Mouse (Mus musculus): ENCODE results near the gene Gnmt. TPM values are rescaled to one million over a fixed set of nuclear protein-coding genes. Genes with fewer than 3 reads are reported as not detected.

The Gnmt gene
- polyA plus RNA-seq, 1 experiment from 2014 or later: 0.37 TPM

DNA sequence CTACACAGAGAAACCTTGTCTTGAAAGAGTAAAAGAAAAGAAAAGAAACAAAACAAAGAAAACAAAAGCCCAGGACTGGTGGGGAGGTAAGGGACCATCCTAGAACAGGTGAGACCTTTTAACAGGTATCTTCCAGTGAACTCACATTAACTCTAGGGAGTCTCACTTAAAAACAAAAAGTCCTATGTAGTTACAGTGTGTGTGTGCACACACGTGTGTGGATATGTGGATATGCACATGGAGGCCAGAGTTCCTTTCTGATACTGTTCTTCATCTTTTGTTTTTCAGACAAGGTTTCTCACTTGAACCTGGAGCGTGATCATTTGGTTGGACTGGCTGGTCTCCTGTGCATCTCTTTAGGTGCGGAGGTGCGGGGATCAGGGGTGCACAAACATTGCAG, 21.6 kb upstream of the Gnmt start:
- Histone ChIP-seq H3K4me3 (ENCODE audit: low read depth, low read length) (peak overlapping the region; percentile 64; the same call in 1 of the 2 replicates), H3K27ac (ENCODE audit: low read depth, low read length) (no peak overlapping the region)

DNA sequence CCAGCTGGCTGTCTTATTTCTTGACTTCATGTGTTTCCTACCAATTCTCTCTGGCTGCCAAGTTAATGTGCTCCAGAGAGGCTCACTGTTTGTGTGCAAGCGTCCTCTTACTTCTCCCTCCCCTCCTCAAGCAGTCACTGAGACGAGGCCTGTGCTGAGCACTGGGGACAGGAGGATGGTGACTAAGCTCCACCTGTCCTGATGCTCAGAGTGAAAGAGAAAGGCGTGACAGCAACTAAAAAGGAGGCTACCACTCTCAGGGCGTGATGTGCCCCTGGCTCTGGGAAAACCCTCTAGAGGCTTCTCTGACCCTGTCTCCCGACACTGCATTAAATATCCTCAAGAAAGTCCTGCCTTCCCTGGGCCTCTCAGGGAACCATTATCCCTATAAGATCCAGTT, 20.3 kb upstream of the Gnmt start:
- Histone ChIP-seq H3K36me3 (ENCODE audit: control insufficient read depth, insufficient read depth, low read length) (peaks cover 4% of the 10 kb centered on the region), H3K4me1 (ENCODE audit: control insufficient read depth, insufficient read depth, low read length) (peaks cover 7% of the 10 kb centered on the region; the same call in 1 of the 2 replicates), H3K9me3 (ENCODE audit: control insufficient read depth, low read length) (no peaks in the 10 kb centered on the region), H3K9ac (ENCODE audit: low read length) (no peak overlapping the region), H3K4me2 (ENCODE audit: low read depth) (no peak overlapping the region), H3K4me3 (ENCODE audit: low read depth, low read length) (no peak overlapping the region), H3K27ac (ENCODE audit: low read depth, low read length) (no peak overlapping the region), H3K27me3 (ENCODE audit: control insufficient read depth, insufficient read depth, low read length) (no peaks in the 10 kb centered on the region)
- WGBS: 87% methylated on average over 5 of the region's 5 CpGs
- ATAC-seq (ENCODE audit: insufficient read depth, low FRiP score, low TSS enrichment) (no peak), DNase-seq (ENCODE audit: low spot score) (no peak)

More for the DNA sequence above, 21.6 kb upstream of the Gnmt start:
- ATAC-seq (ENCODE audit: insufficient read depth, low FRiP score, low TSS enrichment) (no peak), DNase-seq (ENCODE audit: low spot score) (no peak)
- H3K9ac ChIP-seq (ENCODE audit: low read length): no peak overlapping the region
- peaks cover 7% of the 10 kb centered on the region; the same call in 1 of the 2 replicates for H3K4me1 ChIP-seq (ENCODE audit: control insufficient read depth, insufficient read depth, low read length)
- H3K9me3 ChIP-seq (ENCODE audit: control insufficient read depth, low read length): no peaks in the 10 kb centered on the region
- WGBS: 91% methylated on average over 4 of the region's 4 CpGs
- peaks cover 4% of the 10 kb centered on the region for H3K36me3 ChIP-seq (ENCODE audit: control insufficient read depth, insufficient read depth, low read length)
- peak overlapping the region; percentile 79; the same call in 1 of the 2 replicates for H3K4me2 ChIP-seq (ENCODE audit: low read depth)
- H3K27me3 ChIP-seq (ENCODE audit: control insufficient read depth, insufficient read depth, low read length): no peaks in the 10 kb centered on the region

DNA sequence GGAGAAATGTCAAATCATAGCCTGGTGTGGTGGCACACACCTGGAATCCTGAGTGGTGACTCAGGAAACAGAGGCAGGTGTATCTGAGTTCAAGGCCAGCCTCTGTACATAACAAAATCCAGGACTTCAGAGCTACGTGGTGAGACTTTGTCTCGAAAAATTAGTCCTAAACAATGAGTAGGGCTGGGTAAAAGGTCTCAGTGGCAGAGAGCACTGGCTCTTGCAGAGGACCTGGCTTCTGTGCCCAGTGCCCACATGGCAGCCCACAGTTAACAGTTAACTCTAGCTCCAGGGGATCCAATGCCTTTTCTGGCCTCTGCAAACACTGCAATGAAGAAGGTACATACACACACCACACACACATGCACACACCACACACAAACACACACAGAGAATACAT, 18.8 kb upstream of the Gnmt start:
- 98% methylated on average over 2 of the region's 2 CpGs for WGBS
- Histone ChIP-seq H3K36me3 (ENCODE audit: control insufficient read depth, insufficient read depth, low read length) (peaks cover 4% of the 10 kb centered on the region), H3K9ac (ENCODE audit: low read length) (no peak overlapping the region), H3K4me3 (ENCODE audit: low read depth, low read length) (no peak overlapping the region), H3K4me2 (ENCODE audit: low read depth) (no peak overlapping the region), H3K4me1 (ENCODE audit: control insufficient read depth, insufficient read depth, low read length) (peaks cover 7% of the 10 kb centered on the region; the same call in 1 of the 2 replicates), H3K27ac (ENCODE audit: low read depth, low read length) (no peak overlapping the region), H3K27me3 (ENCODE audit: control insufficient read depth, insufficient read depth, low read length) (no peaks in the 10 kb centered on the region), H3K9me3 (ENCODE audit: control insufficient read depth, low read length) (no peaks in the 10 kb centered on the region)
- ATAC-seq (ENCODE audit: insufficient read depth, low FRiP score, low TSS enrichment) (no peak), DNase-seq (ENCODE audit: low spot score) (no peak)

DNA sequence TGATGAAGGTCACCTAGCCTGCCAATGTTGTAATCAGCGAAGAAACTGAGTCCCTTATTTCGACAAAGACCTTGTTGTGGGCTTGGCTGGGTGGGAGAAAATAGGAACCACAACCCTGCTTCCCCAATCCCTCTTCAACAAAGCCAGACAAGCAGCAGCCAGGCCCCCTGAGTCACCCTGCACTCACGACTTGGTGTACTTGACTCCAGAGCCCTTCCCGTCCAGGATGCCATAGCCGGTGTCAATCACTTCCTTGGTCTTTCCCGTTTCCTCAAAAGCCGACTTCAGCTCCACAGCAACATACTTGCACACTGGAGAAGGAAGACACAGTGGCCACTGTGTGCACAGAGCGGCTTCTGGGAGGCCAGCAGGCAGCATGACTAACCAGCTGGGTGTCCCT, 18.3 kb upstream of the Gnmt start:
- H3K4me2 ChIP-seq (ENCODE audit: low read depth): no peak overlapping the region
- WGBS: 91% methylated on average over 8 of the region's 8 CpGs
- no peaks in the 10 kb centered on the region for H3K9me3 ChIP-seq (ENCODE audit: control insufficient read depth, low read length)
- no peak for ATAC-seq (ENCODE audit: insufficient read depth, low FRiP score, low TSS enrichment)
- peaks cover 7% of the 10 kb centered on the region; the same call in 1 of the 2 replicates for H3K4me1 ChIP-seq (ENCODE audit: control insufficient read depth, insufficient read depth, low read length)
- H3K27ac ChIP-seq (ENCODE audit: low read depth, low read length): no peak overlapping the region
- H3K27me3 ChIP-seq (ENCODE audit: control insufficient read depth, insufficient read depth, low read length): no peaks in the 10 kb centered on the region
- DNase-seq (ENCODE audit: low spot score): no peak
- no peak overlapping the region for H3K4me3 ChIP-seq (ENCODE audit: low read depth, low read length)
- H3K9ac ChIP-seq (ENCODE audit: low read length): no peak overlapping the region
- H3K36me3 ChIP-seq (ENCODE audit: control insufficient read depth, insufficient read depth, low read length): peaks cover 4% of the 10 kb centered on the region

DNA sequence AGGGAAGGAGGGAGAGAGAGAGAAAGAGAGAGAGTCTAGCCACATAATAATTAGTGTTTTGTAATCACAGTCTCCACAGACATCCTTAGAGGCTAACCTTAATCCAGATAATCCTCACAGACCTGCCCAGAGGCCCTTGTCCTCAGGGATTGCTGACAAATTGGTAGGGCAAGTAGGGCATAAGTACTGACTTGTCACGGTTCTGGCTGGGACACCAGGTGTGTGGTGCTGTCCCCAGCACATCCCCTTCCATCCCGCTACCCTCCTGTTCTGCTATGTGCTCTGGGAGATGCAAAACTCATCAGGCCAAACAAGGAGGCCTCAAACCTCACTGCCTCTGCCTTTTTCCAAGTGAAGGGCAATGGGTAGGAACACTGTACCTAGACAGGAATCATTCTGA, 16.5 kb upstream of the Gnmt start:
- H3K36me3 ChIP-seq (ENCODE audit: control insufficient read depth, insufficient read depth, low read length): peaks cover 4% of the 10 kb centered on the region
- H3K9ac ChIP-seq (ENCODE audit: low read length): no peak overlapping the region
- H3K27me3 ChIP-seq (ENCODE audit: control insufficient read depth, insufficient read depth, low read length): no peaks in the 10 kb centered on the region
- H3K4me3 ChIP-seq (ENCODE audit: low read depth, low read length): no peak overlapping the region
- H3K4me2 ChIP-seq (ENCODE audit: low read depth): no peak overlapping the region
- ATAC-seq (ENCODE audit: insufficient read depth, low FRiP score, low TSS enrichment) (no peak), DNase-seq (ENCODE audit: low spot score) (no peak)
- 85% methylated on average over 2 of the region's 2 CpGs for WGBS
- no peaks in the 10 kb centered on the region for H3K4me1 ChIP-seq (ENCODE audit: control insufficient read depth, insufficient read depth, low read length)
- H3K27ac ChIP-seq (ENCODE audit: low read depth, low read length): no peak overlapping the region
- H3K9me3 ChIP-seq (ENCODE audit: control insufficient read depth, low read length): no peaks in the 10 kb centered on the region

DNA sequence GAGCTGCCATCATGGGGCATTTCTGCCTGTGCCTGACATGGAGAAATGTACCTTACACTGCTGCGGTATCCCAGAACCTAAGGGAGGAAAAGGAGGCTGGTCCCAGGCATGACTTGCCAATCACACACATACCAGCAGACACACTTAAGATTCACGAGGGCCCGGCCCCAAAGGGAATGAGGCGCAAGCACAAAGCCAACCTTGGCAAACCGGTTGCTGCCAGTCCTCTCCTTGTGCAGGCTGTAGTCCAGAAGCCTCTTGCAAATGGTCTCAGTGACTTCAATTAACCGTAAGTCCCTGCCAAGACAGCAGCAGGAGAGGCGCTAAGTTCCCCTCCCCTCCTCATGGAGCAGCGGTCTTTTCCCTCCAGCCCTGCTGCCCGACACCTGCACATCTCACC, 14.0 kb upstream of the Gnmt start:
- Histone ChIP-seq H3K9ac (ENCODE audit: low read length) (no peak overlapping the region), H3K36me3 (ENCODE audit: control insufficient read depth, insufficient read depth, low read length) (peaks cover 4% of the 10 kb centered on the region), H3K9me3 (ENCODE audit: control insufficient read depth, low read length) (no peaks in the 10 kb centered on the region), H3K27me3 (ENCODE audit: control insufficient read depth, insufficient read depth, low read length) (no peaks in the 10 kb centered on the region), H3K27ac (ENCODE audit: low read depth, low read length) (no peak overlapping the region), H3K4me3 (ENCODE audit: low read depth, low read length) (no peak overlapping the region), H3K4me2 (ENCODE audit: low read depth) (no peak overlapping the region), H3K4me1 (ENCODE audit: control insufficient read depth, insufficient read depth, low read length) (no peaks in the 10 kb centered on the region)
- DNase-seq (ENCODE audit: low spot score): no peak
- 90% methylated on average over 9 of the region's 9 CpGs for WGBS
- ATAC-seq (ENCODE audit: insufficient read depth, low FRiP score, low TSS enrichment): no peak

DNA sequence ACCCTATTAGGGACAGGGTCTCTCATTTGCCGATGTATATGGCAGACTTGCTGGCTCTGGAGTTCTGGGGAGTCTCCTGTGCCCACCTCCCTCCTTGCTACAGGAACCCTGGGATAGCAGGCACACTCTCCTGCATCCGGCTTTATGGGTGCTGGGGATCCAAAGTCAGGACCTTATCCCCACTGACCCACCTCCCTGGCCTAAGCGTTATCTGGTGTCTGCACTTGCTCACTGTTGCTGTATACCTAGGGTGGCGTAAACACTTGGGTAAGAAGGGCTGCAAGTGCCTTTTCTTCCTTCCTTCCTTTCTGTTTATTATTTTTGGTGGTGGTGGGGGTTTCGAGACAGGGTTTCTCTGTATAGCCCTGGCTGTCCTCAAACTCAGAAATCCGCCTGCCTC, 12.3 kb upstream of the Gnmt start:
- WGBS: 96% methylated on average over 6 of the region's 6 CpGs
- ATAC-seq (ENCODE audit: insufficient read depth, low FRiP score, low TSS enrichment): no peak

DNA sequence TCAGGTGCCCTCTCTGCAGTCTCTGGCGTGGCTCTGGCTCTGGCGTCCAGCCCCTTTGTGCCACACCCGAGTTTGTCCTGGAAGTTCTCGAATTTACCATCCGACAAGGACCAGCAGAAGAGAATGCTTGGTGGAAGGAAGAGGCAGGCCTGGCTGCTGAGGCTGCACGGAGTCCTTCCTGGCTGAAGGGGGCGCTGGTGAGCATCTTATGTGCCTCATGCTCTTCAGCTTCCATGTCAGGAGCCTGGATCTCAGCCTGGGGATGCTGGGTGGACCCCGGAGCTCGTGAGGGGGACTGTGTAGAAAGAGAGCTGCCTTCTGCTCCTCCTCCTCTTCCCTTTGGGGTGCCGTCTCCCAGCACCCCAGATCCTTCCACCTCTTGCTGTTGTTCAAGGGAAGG, 7.2 kb upstream of the Gnmt start:
- Histone ChIP-seq H3K27ac (ENCODE audit: low read depth, low read length) (no peak overlapping the region), H3K36me3 (ENCODE audit: control insufficient read depth, insufficient read depth, low read length) (no peaks in the 10 kb centered on the region), H3K9ac (ENCODE audit: low read length) (no peak overlapping the region), H3K27me3 (ENCODE audit: control insufficient read depth, insufficient read depth, low read length) (no peaks in the 10 kb centered on the region), H3K4me3 (ENCODE audit: low read depth, low read length) (no peak overlapping the region), H3K4me1 (ENCODE audit: control insufficient read depth, insufficient read depth, low read length) (no peaks in the 10 kb centered on the region), H3K4me2 (ENCODE audit: low read depth) (no peak overlapping the region), H3K9me3 (ENCODE audit: control insufficient read depth, low read length) (no peaks in the 10 kb centered on the region)
- DNase-seq (ENCODE audit: low spot score) (no peak), ATAC-seq (ENCODE audit: insufficient read depth, low FRiP score, low TSS enrichment) (no peak)
- WGBS: 63% methylated on average over 9 of the region's 10 CpGs

More for the DNA sequence above, 12.3 kb upstream of the Gnmt start:
- Histone ChIP-seq H3K27ac (ENCODE audit: low read depth, low read length) (no peak overlapping the region), H3K9ac (ENCODE audit: low read length) (no peak overlapping the region), H3K36me3 (ENCODE audit: control insufficient read depth, insufficient read depth, low read length) (no peaks in the 10 kb centered on the region), H3K4me3 (ENCODE audit: low read depth, low read length) (no peak overlapping the region), H3K27me3 (ENCODE audit: control insufficient read depth, insufficient read depth, low read length) (no peaks in the 10 kb centered on the region), H3K4me1 (ENCODE audit: control insufficient read depth, insufficient read depth, low read length) (no peaks in the 10 kb centered on the region), H3K4me2 (ENCODE audit: low read depth) (no peak overlapping the region), H3K9me3 (ENCODE audit: control insufficient read depth, low read length) (no peaks in the 10 kb centered on the region)
- DNase-seq (ENCODE audit: low spot score): no peak

DNA sequence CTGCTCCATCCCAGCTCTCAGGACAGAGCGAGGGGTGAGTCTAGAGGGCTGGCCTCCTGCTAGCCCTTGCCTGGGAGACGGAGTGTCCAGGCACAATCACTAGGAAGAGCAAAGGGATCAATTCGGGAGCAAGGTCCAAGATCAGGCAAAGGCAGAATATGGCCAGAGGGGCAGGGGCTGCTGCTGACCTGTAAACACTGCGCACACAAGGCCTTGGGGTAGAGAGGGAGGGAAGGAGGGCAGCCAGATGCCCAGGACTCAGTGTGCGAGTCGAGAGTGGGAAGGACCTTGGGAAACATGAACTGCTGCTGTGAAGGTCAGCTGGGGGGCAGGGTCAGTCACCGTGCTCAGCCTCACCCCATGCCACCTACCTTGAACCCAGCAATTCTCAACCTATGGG, 6.3 kb upstream of the Gnmt start:
- Histone ChIP-seq H3K4me2 (ENCODE audit: low read depth) (no peak overlapping the region), H3K4me3 (ENCODE audit: low read depth, low read length) (no peak overlapping the region), H3K4me1 (ENCODE audit: control insufficient read depth, insufficient read depth, low read length) (no peaks in the 10 kb centered on the region), H3K27ac (ENCODE audit: low read depth, low read length) (no peak overlapping the region), H3K9me3 (ENCODE audit: control insufficient read depth, low read length) (no peaks in the 10 kb centered on the region), H3K9ac (ENCODE audit: low read length) (no peak overlapping the region), H3K36me3 (ENCODE audit: control insufficient read depth, insufficient read depth, low read length) (no peaks in the 10 kb centered on the region), H3K27me3 (ENCODE audit: control insufficient read depth, insufficient read depth, low read length) (no peaks in the 10 kb centered on the region)
- no peak for ATAC-seq (ENCODE audit: insufficient read depth, low FRiP score, low TSS enrichment)
- no peak for DNase-seq (ENCODE audit: low spot score)
- WGBS: 86% methylated on average over 7 of the region's 7 CpGs

All from neural tube, embryonic 11.5 days (tissue).